Comparison of ENCODE assay signal across 34 mouse cellular contexts in genomic region chrX:102645691-102646090, GRCm38 (mm10). TPM values are rescaled to one million over a fixed set of nuclear protein-coding genes. Genes with fewer than 3 reads are reported as not detected.
DNase-seq lines count a peak whose midpoint lies in the region; ATAC-seq and TF ChIP-seq lines count a peak whose summit lies in the region.
"Had no signal": no experiment of that assay in that cellular context is flagged by ENCODE, and none has a peak within 500 bp of the region (broad histone marks: within the 10 kb centered on the region; RNA-seq: fewer than 3 reads in every experiment).

No protein-coding gene starts in this region.

- no peak for TF ChIP-seq POLR2A in heart, adult 2 months (IDR thresholded peaks at IDR 0.05; ENCODE audit: insufficient read depth, low read depth, low read length)
- no peak for TF ChIP-seq POLR2A in myocyte (IDR thresholded peaks at IDR 0.05; ENCODE audit: insufficient read length, low read depth)

- peak overlapping the region; percentile 84 for H3K4me3 ChIP-seq in gastrocnemius, adult 2 months
- H3K4me3 ChIP-seq in heart, adult 2 months = no peak overlapping the region
- H3K4me3 ChIP-seq in heart, embryonic 11.5 days (ENCODE audit: low read depth, low read length) = no peak overlapping the region
- H3K4me3 ChIP-seq in myocyte = no peak overlapping the region
- H3K4me3 ChIP-seq in intestine, postnatal 0 days (ENCODE audit: low read depth, low read length) = no peak overlapping the region

- H3ac ChIP-seq in myocyte (ENCODE audit: control insufficient read depth, insufficient read length) = no peak overlapping the region

- no peaks in the 10 kb centered on the region for H3K36me3 ChIP-seq in heart, adult 2 months (ENCODE audit: control insufficient read depth, insufficient read depth, low read length)
- H3K36me3 ChIP-seq in heart, embryonic 11.5 days (ENCODE audit: control insufficient read depth, insufficient read depth, low read length) = no peaks in the 10 kb centered on the region
- H3K36me3 ChIP-seq in myocyte (ENCODE audit: control insufficient read depth, insufficient read depth) = no peaks in the 10 kb centered on the region
- no peaks in the 10 kb centered on the region for H3K36me3 ChIP-seq in intestine, postnatal 0 days (ENCODE audit: control insufficient read depth, insufficient read depth)
- H3K36me3 ChIP-seq: embryonic facial prominence, embryonic 12.5 days; embryonic facial prominence, embryonic 15.5 days; heart, embryonic 12.5 days; heart, embryonic 15.5 days; hindbrain, embryonic 10.5 days; hindbrain, embryonic 13.5 days; intestine, embryonic 15.5 days had no signal

- no peak overlapping the region for H3K4me2 ChIP-seq in heart, embryonic 11.5 days
- peak overlapping the region; percentile 73 for H3K4me2 ChIP-seq in myocyte (ENCODE audit: low read depth)
- H3K4me2 ChIP-seq in intestine, postnatal 0 days (replicated peaks; ENCODE audit: low read depth) = no peak overlapping the region

- H3K79me2 ChIP-seq in heart, adult 2 months (replicated peaks; ENCODE audit: control insufficient read depth, insufficient read depth, low read length) = no peaks in the 10 kb centered on the region
- H3K79me2 ChIP-seq in myocyte (ENCODE audit: control insufficient read depth, insufficient read depth) = no peaks in the 10 kb centered on the region

- WGBS in heart, adult 2 months = 89% methylated on average over 1 of the region's 1 CpGs
- WGBS in heart, embryonic 11.5 days (ENCODE audit: insufficient replicate concordance) = 83% methylated on average over 1 of the region's 1 CpGs
- 91% methylated on average over 1 of the region's 1 CpGs for WGBS in intestine, postnatal 0 days

- peak overlapping the region; percentile 91 for H3K27ac ChIP-seq in gastrocnemius, adult 2 months
- H3K27ac ChIP-seq in heart, adult 2 months = peak overlapping the region; percentile 75
- no peak overlapping the region for H3K27ac ChIP-seq in heart, embryonic 11.5 days (ENCODE audit: low read depth, low read length)
- no peak overlapping the region for H3K27ac ChIP-seq in intestine, postnatal 0 days (ENCODE audit: low read depth, low read length)
- H3K27ac ChIP-seq: embryonic facial prominence, embryonic 12.5 days; embryonic facial prominence, embryonic 15.5 days; hindbrain, embryonic 10.5 days; hindbrain, embryonic 13.5 days; intestine, embryonic 15.5 days had no signal

- peak; percentile 59 for DNase-seq in gastrocnemius, adult 2 months
- DNase-seq in gastrocnemius, postnatal 4 days (ENCODE audit: low spot score in 2 of 2) = no peak
- no peak for DNase-seq in heart, adult 2 months
- DNase-seq in testis, postnatal 10 days (ENCODE audit: low spot score) = no peak
- DNase-seq: adrenal gland, postnatal 10 days; adrenal gland, postnatal 36 days; cerebellum, adult 11 months; cerebellum, adult 2 months; cerebellum, adult 9-11 months; cerebellum, postnatal 25 days; forebrain, postnatal 0 days; heart, postnatal 10 days; kidney, adult 18-20 months had no signal

- TF ChIP-seq EP300 in heart, adult 2 months (IDR thresholded peaks at IDR 0.05; ENCODE audit: insufficient read depth, low read depth, low read length) = no peak

- intact Hi-C loops in gastrocnemius, adult 2 months (cut with DNase I) = no loop called here
- intact Hi-C loops in heart, adult 2 months (cut with DNase I) = no loop called here

- ATAC-seq in heart, embryonic 11.5 days (replicated peaks; ENCODE audit: insufficient number of reproducible peaks, low FRiP score, low TSS enrichment) = no peak
- ATAC-seq in intestine, postnatal 0 days = no peak
- ATAC-seq: CD4-positive, CD25-positive, alpha-beta regulatory T cell, adult 4 months; forebrain, embryonic 14.5 days; forebrain, postnatal 0 days; hindbrain, embryonic 16.5 days; intestine, embryonic 15.5 days had no signal

- no peak for TF ChIP-seq CTCF in gastrocnemius, adult 2 months (IDR thresholded peaks at IDR 0.05)
- no peak for TF ChIP-seq CTCF in heart, adult 2 months (IDR thresholded peaks at IDR 0.05)
- no peak for TF ChIP-seq CTCF in intestine, postnatal 0 days (IDR thresholded peaks at IDR 0.05; ENCODE audit: low read depth)

- no peaks in the 10 kb centered on the region for H3K9me3 ChIP-seq in heart, embryonic 11.5 days (replicated peaks; ENCODE audit: control insufficient read depth, low read length)
- no peaks in the 10 kb centered on the region for H3K9me3 ChIP-seq in intestine, postnatal 0 days (ENCODE audit: control insufficient read depth)
- H3K9me3 ChIP-seq: embryonic facial prominence, embryonic 12.5 days; embryonic facial prominence, embryonic 15.5 days; heart, embryonic 12.5 days; heart, embryonic 15.5 days; hindbrain, embryonic 10.5 days; hindbrain, embryonic 13.5 days; intestine, embryonic 15.5 days had no signal

- H3K9ac ChIP-seq in heart, adult 2 months (ENCODE audit: low read depth, low read length) = no peak overlapping the region
- H3K9ac ChIP-seq in heart, embryonic 11.5 days (ENCODE audit: low read depth, low read length) = no peak overlapping the region
- no peak overlapping the region for H3K9ac ChIP-seq in intestine, postnatal 0 days (ENCODE audit: low read depth, low read length)
- H3K9ac ChIP-seq: embryonic facial prominence, embryonic 12.5 days; embryonic facial prominence, embryonic 15.5 days; forebrain, postnatal 0 days; heart, embryonic 12.5 days; heart, embryonic 15.5 days; hindbrain, embryonic 13.5 days; intestine, embryonic 15.5 days had no signal

- peaks cover 5% of the 10 kb centered on the region for H3K4me1 ChIP-seq in heart, adult 2 months (ENCODE audit: control insufficient read depth, insufficient read depth, low read length)
- no peaks in the 10 kb centered on the region for H3K4me1 ChIP-seq in heart, embryonic 11.5 days (ENCODE audit: control insufficient read depth, insufficient read depth, low read length)
- no peaks in the 10 kb centered on the region for H3K4me1 ChIP-seq in intestine, postnatal 0 days (replicated peaks; ENCODE audit: control insufficient read depth, insufficient read depth, low read length)
- H3K4me1 ChIP-seq: embryonic facial prominence, embryonic 12.5 days; embryonic facial prominence, embryonic 15.5 days; hindbrain, embryonic 10.5 days; intestine, embryonic 15.5 days had no signal

- H3K27me3 ChIP-seq in heart, adult 2 months (ENCODE audit: control insufficient read depth, insufficient read depth, low read length) = no peaks in the 10 kb centered on the region
- H3K27me3 ChIP-seq in heart, embryonic 11.5 days (ENCODE audit: control insufficient read depth, insufficient read depth, low read length) = peaks cover 13% of the 10 kb centered on the region
- H3K27me3 ChIP-seq in myocyte (ENCODE audit: control insufficient read depth, insufficient read depth, insufficient read length) = no peaks in the 10 kb centered on the region
- H3K27me3 ChIP-seq in intestine, postnatal 0 days (replicated peaks; ENCODE audit: control insufficient read depth, insufficient read depth, low read length) = no peaks in the 10 kb centered on the region; the same call in 1 of the 2 replicates

TF ChIP-seq in myocyte, 11 proteins besides CTCF, POLR2A, EP300 and RAD21:
- TF ChIP-seq POLR2AphosphoS2 (IDR thresholded peaks at IDR 0.05; ENCODE audit: insufficient read length, low read depth) (no peak), MAX (IDR thresholded peaks at IDR 0.05; ENCODE audit: low read depth) (no peak), TCF3 (IDR thresholded peaks at IDR 0.05; ENCODE audit: insufficient read length, low read depth) (no peak), REST (IDR thresholded peaks at IDR 0.05; ENCODE audit: insufficient read depth, insufficient read length) (no peak), USF1 (IDR thresholded peaks at IDR 0.05; ENCODE audit: low read depth) (no peak), MYOG (IDR thresholded peaks at IDR 0.05; ENCODE audit: control insufficient read depth in 1 of 3, insufficient read depth in 1 of 3, insufficient read length in 2 of 3, low read depth in 2 of 3) (no peak), MYOD1 (IDR thresholded peaks at IDR 0.05; ENCODE audit: control insufficient read depth in 1 of 3, insufficient read length in 2 of 3, low read depth in 2 of 3) (no peak), E2F4 (IDR thresholded peaks at IDR 0.05; ENCODE audit: insufficient read depth) (no peak), CEBPB (IDR thresholded peaks at IDR 0.05; ENCODE audit: insufficient read depth, poor library complexity, severe bottlenecking) (no peak), TCF12 (IDR thresholded peaks at IDR 0.05; ENCODE audit: insufficient read depth, poor library complexity, severe bottlenecking) (no peak), SRF (IDR thresholded peaks at IDR 0.05; ENCODE audit: control insufficient read depth, insufficient read length, low read depth) (no peak)

RNA-seq across cellular contexts. Expression of gene Phka1, which starts 1.6 kb away (rescaled TPM):
- 100 to 1,000 TPM; 366 to 727 TPM for total RNA-seq in gastrocnemius, adult 2 months (2021)
- 10 to 100 TPM; 34.1 to 39.0 TPM for total RNA-seq in gastrocnemius, postnatal 4 days (2021)
- 10 to 100 TPM; 36.1 to 39.2 TPM for total RNA-seq in heart, adult 2 months (2021)
- 11.5 and 22.6 TPM in 2 replicates for polyA plus RNA-seq in heart, adult 2 months (2012; rRNA removed)
- 9.9 and 12.1 TPM in 2 replicates for polyA plus RNA-seq in heart, embryonic 11.5 days (2014; fragmentation: Nextera tagmentation; extraction: Ambion mirVana)
- polyA plus RNA-seq in myocyte (2012; fragmentation: generic; extraction: Trizol) = 8.7 TPM
- 1.7 and 1.8 TPM in 2 replicates for polyA plus RNA-seq in intestine, postnatal 0 days (2015; fragmentation: Nextera tagmentation; extraction: Ambion mirVana)

RNA-seq across cellular contexts. Expression of gene Gm3880, which starts 41.1 kb away (rescaled TPM):
- total RNA-seq in gastrocnemius, adult 2 months (2021) = not detected
- total RNA-seq in gastrocnemius, postnatal 4 days (2021) = not detected
- not detected for total RNA-seq in heart, adult 2 months (2021)
- not detected in 2 replicates for polyA plus RNA-seq in heart, adult 2 months (2012; rRNA removed)
- not detected in 2 replicates for polyA plus RNA-seq in heart, embryonic 11.5 days (2014; fragmentation: Nextera tagmentation; extraction: Ambion mirVana)
- not detected for polyA plus RNA-seq in myocyte (2012; fragmentation: generic; extraction: Trizol)
- not detected in 2 replicates for polyA plus RNA-seq in intestine, postnatal 0 days (2015; fragmentation: Nextera tagmentation; extraction: Ambion mirVana)
- total RNA-seq: adrenal gland, postnatal 10 days; common myeloid progenitor, adult 5-6 weeks; forebrain, postnatal 0 days; granulocyte monocyte progenitor cell, adult 5-6 weeks; heart, adult 8-10 months; heart, postnatal 10 days; heart, postnatal 36 days; MEL had no signal
- polyA plus RNA-seq: C2C12; CD4-positive, CD25-positive, alpha-beta regulatory T cell, adult 4 months; cerebellum, adult 2 months; embryonic facial prominence, embryonic 12.5 days; embryonic facial prominence, embryonic 15.5 days; forebrain, embryonic 11.5 days; forebrain, embryonic 14.5 days; forebrain, postnatal 0 days; frontal cortex, adult 2 months; heart, embryonic 12.5 days; heart, embryonic 15.5 days; hindbrain, embryonic 10.5 days; hindbrain, embryonic 13.5 days; hindbrain, embryonic 16.5 days; intestine, embryonic 15.5 days had no signal

Comparison
In these comparisons a context has a peak if more than half of its experiments do, and no peak if none do; other contexts are left out.
1. H3K27ac ChIP-seq: peak in gastrocnemius, adult 2 months (single experiment) and heart, adult 2 months (single experiment); none in heart, embryonic 11.5 days (single experiment) and intestine, postnatal 0 days (single experiment).